Mouse (Mus musculus) adipocyte (in vitro differentiated cells): ENCODE measurements around the gene Gm9903.

Experiments used
- DNase-seq: peaks from one replicate; pipeline ENCODE4 v3.0.0-alpha.2; 2016; ENCODE audit warnings: low spot score

Gm9903 gene

DNA sequence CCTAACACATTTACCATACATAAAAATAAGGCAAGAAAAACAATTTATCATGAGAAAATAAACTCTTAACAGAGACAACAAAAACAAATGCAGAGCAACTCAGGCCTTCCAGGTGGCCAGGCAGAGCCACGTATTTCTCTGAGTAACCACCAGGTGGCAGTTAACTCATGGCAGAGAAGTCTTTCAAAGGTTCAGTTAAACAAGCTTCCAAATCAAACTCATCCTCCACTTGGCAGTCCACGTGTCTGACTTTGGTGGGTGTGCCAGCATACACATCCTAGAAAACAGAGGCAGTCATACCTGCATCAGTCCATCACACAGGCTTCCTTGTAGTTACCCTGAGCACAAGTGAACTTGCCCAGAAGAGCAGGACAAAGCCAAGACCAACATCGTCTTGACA is 10.9 kb downstream of the Gm9903 start:
- peak; percentile 68 for DNase-seq

DNA sequence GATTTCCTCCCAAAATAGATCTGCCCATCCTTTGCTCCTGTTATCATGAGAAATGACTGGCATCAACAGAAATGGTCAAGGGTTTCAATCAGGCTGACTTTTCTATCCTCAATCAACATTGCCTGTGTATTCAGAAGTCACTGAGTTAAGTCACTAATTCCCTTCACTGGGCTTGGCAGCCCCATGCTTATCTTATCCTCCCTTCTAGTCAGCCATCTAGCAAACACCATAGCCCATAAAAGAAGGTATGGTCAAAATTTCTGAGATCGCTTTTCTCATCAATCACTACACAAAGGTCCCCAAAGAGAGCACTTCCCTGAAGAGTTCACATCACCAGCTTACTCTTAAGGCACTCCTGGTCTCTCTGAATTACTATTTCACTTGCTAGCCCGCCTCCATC is 21.3 kb downstream of the Gm9903 start:
- DNase-seq = no peak

DNA sequence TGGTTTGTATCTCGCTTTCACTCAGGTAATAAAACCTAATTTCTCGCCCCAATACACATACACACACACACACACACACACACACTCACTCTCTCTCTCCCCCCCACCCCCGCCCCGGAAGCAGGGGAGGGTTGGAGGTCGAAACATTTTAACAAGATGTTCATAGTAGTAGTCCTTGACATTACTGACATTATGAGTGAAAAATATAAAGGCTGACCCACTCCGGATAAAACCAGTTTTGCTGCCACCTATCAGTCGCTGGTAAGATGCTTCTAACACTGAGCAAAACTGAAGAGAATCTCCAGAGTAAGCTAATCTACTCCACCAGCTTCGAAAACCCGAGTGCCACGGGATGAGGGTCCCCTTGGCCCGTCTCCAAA is 21.8 kb downstream of the Gm9903 start:
- no peak for DNase-seq

DNA sequence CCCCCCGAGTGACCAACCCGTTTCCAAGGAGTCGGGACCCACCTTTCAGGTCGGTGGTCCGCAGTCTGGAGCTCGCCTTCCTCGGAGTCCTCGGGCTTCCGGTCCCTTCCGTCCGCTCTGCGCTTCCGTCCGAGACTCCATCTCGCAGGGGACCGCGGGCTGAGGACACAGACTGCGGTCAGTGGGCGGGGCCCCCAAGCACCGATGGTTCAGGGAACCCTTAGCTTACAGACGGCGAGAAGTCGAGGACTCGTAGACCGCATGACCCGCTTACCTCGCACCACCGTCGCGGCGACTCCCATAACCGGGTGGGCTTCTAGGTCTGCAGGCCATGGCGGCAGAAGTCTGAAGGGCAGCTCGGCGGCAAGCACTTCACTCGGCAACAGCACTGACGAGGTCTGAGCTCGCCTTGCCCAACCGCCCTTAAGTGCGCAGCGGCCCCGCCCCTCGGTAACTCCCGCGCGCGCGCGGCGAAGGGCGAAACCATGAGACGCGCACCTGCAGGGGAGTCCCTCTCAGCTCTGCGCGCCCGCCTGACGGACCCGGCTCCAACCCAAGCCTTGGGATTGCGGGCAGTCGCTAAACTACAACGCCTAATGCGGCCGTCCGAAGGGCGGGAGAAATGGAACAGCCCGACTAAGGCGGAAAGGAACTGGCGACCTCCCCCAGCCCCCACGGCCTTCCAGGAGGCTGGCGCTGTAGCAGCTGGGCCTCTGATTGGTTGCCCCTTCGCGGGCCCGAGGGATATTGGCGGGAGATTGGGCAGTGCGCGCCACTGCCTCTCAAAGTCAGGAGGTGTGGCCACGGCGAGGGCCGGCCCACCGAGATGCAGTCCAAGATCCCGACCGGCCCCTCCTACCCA is 22.4 kb downstream of the Gm9903 start, which contains the start of gene Slbp:
TSS of gene Slbp (minus strand) at position 654 of the 862 bp plus-strand sequence.
- DNase-seq = peak; percentile 98

DNA sequence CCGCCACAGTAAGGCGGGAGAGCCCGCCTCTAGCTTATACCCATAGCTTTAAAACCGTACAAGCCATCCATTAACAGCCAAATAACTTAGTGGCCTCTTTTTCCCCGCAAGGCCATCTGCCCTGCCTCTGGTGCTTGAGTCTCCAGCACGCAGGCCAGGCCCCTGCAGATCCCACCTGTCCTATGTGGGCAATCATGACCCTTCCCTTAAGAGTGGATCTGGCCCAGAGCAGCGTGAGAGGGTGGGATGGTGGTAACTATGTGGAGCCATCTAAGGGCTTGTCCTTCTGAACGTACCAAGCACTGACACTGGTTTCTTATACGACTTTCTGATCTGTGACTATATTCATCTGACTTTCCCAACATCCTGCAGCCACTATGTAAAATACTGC is 23.1 kb downstream of the Gm9903 start:
- no peak for DNase-seq

DNA sequence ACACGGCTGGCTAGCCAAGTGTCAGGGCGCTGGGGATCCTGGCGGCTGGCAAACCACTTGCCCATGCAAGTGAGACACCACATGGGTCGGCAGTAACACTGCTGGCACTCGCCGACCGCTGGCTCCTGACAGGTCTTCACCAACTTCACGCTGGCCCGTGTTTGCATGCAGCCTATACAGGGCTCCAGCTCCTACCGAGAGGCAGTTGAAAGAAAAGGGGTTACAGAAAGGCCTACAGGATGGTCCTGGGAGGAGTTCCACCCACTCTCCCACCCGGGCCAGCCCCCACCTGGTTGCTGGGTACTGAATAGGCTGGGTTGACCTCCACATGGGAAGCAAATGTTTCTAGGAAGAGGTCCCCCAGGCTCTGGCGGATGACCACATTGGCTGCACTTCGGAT is 24.7 kb downstream of the Gm9903 start:
- DNase-seq = no peak

DNA sequence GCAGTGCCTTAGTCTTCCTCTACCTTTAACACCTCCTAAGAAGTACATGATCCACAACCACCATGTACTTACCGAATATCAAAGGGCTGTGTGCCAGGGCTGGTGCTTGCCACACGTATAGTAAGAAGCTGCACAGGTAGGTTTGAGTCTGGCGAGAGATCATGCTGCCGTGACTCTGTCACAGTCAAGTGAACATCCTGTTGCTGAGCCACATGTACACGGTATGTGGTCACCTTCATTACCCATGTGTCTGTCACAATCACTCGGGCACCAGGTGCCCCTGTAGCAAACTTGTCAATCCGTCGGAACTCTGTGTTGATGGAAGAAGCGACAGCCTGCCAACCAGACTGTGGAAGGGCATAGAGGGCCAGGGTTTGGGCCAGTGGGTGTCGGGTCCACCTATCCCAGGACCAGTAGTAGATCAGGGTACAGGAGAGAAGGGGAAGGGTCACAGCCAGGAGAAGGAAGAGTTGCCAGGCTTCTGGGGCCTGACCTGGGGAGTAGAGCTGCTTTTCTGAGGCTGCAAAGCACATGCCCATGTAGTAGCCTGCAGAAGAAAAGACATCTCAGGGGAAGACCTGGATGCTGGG is 25.6 kb downstream of the Gm9903 start:
- DNase-seq = no peak

DNA sequence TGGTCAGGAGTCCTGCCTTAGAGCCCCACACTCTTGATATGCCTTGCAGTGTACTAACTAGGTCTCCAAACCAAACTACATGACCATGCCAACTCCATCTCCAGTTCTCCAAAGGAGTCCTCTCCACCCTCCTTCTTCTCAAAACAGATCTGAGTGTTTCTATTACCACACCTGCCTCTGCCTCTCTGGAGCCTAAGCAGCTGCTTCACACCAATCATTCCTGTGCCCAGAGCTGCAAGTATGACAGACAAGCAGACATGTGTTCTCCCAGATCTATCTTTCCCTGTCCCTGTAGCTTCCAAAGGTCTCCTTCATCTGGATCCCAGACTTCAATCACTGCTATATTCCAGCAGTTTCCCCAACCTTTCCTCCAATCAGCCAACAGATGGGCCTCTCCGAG is 27.0 kb downstream of the Gm9903 start:
- no peak for DNase-seq

DNA sequence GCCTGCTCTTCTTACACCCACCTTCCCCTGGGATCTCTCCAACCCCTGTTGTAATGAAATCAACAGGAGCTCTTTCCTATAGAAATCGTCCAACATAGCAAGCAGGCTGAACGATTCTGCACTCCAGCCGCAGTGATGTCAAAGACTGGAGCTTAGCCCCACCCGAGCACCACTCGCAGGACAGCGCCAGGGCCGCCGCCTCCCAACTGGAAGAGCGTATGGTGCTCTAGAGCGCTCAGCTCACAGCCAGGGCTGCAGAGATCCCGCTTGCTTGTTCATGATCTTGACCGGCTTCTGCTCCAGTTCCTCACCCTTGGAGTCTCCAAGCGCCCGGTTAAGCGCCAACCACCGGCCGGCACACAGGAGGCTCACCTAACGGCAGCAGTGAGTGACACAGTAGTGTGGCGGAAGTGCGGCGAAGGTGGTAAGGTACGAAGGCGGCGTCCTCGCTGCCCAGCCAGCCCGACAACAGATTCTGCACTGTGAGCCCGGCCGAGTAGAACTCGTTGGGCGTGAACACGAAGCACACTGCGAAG is 27.6 kb downstream of the Gm9903 start:
- no peak for DNase-seq

DNA sequence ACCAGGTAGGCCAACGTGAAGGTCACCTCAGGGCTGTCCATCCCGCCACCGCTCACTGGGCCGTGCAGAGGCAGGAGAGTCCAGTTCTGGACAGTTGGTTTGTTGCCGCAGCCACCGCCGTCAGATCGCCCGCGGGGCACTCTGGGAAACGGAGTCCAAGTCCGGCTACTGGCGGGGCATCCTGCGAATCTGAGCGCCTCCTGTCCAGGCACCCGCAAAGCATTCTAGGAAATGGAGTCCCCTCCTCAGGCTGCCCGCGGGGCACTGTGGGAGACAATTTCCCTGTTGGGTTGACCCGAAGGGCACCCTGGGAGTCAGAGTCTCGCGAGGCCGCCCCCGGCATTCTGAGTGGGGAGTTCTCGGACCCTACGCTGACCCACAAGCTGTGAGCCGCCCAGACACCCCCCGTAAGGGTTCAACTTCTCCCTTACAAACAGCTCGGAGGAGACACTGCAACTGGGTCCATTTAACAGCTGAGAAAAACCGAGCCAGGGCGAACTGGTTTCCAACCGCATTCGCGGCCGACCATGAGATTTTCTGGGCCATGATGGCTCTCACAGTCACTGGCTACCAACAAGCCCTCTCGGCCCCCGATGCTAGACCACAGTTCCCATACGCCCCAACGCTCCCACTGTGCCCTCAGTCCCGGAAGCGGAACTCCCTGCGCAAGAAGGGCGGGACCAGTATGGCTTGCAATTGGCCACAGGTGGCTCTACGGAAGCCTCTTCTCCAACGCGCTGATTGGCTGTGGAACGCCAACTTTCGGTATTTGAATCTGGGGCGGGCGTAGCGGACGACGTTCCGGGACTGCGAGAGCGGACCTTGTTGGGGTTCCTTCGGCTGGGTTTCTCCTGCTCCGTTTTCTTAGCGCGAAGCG is 28.3 kb downstream of the Gm9903 start, which contains the start of the genes Tacc3 and Tmem129:
TSS of gene Tacc3 (plus strand) at position 342 of the 877 bp plus-strand sequence.
TSS of gene Tmem129 (minus strand) at position 630 of the 877 bp plus-strand sequence.
- DNase-seq = peak; percentile 100

DNA sequence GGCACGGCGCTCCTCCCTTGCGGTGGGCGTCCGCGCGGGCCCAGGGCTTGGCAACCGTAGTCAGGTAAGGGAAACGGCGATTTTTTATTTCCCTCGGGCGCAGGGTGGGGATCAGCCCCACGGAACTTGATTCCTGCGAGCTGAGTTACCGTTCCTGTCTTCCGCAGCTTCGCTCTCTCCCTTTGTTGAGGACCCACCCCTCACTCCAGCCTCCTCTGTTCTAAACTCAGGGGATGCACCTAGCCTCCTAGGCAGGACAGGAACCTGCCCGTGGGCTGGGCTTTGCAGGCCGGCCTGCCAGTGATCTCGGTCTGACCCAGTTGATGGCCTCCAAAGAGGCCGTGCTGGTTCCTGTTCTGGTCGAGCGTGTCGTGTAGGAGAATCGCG is 28.9 kb downstream of the Gm9903 start:
- DNase-seq = no peak

DNA sequence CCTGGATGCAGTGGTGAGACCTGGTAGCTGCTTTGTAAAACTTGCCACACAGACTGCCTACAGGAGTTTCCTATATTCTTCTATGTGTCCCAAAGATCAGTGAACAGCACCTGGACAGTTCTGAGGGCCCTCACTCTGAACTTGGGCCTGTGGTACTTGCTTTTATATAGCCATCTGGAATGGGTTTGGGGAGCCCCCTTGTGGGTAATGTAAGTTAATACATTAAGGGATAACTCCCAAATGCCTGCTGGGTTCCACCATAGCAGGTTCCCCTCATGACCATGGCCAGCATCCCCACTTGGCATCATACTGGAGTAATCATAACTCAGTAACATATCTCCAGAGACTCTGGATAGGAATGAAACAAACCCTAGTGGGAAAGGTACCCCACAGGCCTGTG is 38.5 kb downstream of the Gm9903 start:
- peak; percentile 58 for DNase-seq

DNA sequence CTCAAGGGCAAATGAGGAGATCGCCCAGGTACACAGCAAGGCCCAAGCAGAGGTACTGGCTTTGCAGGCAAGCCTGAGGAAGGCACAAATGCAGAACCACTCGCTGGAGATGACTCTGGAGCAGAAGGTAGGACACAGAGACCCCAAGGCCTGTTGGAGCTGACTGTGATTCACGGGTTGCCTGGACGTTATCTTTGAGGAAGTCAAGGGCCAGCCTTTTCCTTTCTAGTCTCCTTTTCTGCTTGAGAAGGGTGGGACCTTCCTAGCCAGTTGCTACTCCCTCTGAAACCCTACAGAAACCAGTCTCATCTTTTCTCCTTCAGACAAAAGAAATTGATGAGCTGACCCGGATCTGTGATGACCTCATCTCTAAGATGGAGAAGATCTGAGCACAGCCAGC is 41.9 kb downstream of the Gm9903 start:
- no peak for DNase-seq

DNA sequence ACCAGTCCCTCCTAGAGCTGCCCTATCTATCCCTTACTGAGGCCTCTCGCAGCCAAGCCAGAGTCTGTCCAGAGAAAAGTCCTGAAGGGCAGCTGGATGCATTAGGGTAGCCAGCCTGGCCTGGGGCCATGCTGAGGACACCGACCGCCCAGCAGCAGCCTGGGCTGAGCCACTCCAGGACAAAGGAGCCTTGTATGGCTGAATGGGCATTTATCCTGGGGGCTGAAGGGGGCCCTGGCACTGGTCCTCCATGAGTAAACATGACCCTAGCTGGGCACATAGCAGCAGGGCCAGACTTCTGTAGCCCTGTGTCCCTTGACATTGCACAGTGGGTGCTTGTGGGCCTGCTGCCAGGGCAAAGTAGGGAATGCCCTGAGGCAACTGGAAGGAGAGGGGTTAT is 44.7 kb downstream of the Gm9903 start:
- DNase-seq = peak; percentile 40

DNA sequence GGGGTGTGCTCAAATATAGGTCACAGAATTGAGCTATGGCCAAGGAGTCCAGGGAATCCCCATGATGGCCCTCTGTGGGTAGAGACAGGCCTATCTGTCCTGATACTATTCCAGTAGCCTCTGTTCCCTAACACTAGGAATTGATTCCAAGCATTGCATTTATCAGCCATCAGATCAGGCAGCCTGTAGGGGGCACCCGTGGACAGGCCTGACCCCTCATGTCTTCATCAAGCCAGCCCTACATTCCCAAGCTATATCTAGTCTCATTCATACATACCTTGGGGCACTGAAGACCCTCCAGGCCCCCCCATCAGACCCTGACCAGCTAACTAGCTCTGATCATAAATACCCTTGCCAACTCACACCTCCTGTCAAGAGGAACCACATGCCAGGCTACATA is 46.2 kb downstream of the Gm9903 start:
- DNase-seq = peak; percentile 50

DNA sequence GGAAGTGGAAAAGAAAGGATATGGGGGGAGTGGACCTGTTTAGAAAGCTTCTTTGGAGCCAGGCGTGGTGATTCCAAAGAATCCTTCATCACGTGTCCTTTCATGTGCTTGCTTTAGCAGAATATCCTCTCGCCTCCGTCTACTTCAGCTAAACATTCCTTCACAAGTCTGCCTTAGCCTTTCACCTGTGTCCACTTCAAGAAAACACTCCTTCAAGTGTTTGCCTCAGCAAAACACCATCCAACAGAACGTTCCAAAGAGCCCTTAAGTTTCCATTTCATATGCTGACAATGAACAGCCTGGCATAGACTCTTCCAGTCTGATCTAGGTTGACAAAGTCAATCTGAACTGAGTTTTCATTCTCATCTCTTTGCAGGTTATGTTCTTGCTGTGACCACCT is 48.5 kb downstream of the Gm9903 start:
- DNase-seq = no peak

DNA sequence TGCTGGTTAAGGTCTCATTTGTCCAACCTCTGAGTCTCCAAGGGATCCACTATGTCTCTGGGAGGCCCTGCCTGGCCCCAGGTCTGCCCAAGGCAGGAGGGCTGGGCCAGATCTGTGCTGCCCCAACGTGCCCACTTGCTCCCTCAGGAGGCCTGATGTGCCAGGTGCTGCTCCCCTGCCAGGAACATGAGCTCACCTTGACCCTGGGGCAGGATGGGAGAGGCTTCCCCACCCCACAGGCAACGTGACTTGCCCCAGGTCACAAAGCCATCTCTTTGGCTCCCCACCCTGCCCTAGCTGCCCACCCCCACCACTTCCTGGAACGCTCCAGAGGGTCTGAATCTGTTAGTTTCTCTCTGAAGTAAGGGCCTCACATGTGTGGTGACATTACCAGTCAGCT is 51.3 kb downstream of the Gm9903 start:
- DNase-seq = no peak
